Mouse (Mus musculus) stomach, postnatal 0 days (tissue): ENCODE data around the gene Skp2.

Experiments used
- CTCF ChIP-seq: IDR thresholded peaks from 2 replicates; pipeline ENCODE4 v1.5.1; 2016; ENCODE audit warnings: antibody characterized with exemption, low read depth, mild to moderate bottlenecking, moderate library complexity
- EP300 ChIP-seq: optimal IDR thresholded peaks from 2 replicates; pipeline ENCODE3; 2016; ENCODE audit warnings: antibody characterized with exemption

GRCm38 (mm10) chr15:9094366-9094750, 60.9 kb downstream of the Skp2 start:
- TF ChIP-seq EP300 (no peak), CTCF (no peak; the same call in 1 of the 2 replicates)
